Mouse (Mus musculus): ENCODE data around the gene Retsat.

The Retsat gene

GRCm38 (mm10) chr6:72597956-72598753, at the start of gene Retsat, which contains the start of gene Elmod3:
Retsat (plus strand) TSS chr6:72598475.
Elmod3 (minus strand) TSS chr6:72598413.
- DNase-seq (ENCODE audit: low read depth, low spot score): peak; percentile 94

- no peak for DNase-seq (ENCODE audit: low read depth, low spot score)
Observed at GRCm38 (mm10) chr6:72549041-72549580, 49.2 kb upstream of the Retsat start.

GRCm38 (mm10) chr6:72550025-72550424, 48.2 kb upstream of the Retsat start:
- DNase-seq (ENCODE audit: low read depth, low spot score): no peak

DNA sequence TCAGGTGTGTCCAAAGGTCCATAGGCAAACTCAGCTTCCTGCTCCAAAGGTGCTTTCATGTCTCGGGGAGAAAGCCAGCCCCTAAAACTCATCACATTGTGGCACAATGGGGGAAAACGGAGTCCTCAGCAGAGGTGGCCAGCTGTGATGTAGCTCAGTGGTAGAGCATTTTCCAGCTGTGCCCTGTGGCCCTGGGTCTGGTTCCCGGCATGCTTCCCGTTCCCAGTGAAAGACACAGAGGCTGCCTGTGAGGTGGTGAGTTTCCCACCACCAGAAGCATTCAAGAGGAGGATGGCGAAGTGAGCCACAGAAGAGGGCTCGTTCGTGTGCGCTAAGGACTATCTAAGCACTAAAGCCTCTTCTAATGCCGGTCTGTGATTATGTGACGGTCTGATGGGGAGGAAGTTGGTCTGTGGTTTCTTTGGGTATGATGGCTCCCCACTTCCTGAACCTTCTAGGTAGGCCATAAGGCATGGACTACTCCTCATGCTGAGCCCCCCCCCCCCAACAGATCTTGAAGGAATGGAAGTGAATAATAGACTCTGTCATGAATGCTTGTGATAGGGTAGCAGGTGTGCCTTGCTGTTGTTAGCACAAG, 47.7 kb upstream of the Retsat start:
- DNase-seq (ENCODE audit: low read depth, low spot score): no peak

DNA sequence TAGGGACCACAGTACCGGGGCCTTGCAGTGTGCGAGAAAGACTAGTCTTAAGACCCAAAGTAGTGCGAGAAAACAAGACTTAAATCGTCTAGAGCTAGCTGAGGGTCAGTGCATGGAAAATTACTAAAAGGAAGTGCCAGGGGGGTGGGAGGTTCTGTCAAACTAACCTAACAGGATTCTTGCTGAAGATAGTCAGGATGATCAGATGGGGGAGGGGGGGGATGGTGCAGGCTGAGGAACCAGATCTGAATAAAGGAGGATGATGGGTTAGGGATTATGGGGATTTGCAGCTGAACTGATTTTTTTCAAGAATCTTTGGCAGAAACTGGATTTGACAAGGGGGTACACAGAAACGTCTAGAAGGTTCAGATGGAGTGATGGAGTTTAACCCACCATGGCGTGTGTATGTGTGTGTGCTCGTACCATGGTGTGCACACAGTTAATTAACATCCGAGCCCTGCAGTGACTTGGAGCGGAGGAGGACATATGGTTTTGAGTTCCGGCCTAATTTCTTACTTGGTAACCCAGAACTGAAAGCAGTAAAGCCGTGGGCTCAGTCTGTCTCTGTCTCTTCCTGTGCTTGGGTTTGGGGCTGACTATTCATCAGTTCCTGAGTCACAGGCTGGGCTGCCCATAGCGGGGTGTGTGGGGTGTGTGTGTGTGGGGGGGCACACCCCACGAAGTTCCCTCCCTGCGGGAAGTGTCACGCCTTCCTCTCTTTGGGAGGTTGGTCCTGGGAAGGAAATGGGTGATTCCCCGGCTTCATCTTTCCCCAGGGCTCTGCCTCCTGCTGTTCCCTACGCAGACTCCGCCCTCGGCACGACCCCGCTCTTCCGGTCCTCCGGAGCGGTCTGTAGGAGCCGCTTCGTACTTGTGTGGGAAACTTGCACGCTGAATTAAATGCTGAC, 45.9 kb upstream of the Retsat start:
- peak; percentile 59 for DNase-seq (ENCODE audit: low read depth, low spot score)

DNA sequence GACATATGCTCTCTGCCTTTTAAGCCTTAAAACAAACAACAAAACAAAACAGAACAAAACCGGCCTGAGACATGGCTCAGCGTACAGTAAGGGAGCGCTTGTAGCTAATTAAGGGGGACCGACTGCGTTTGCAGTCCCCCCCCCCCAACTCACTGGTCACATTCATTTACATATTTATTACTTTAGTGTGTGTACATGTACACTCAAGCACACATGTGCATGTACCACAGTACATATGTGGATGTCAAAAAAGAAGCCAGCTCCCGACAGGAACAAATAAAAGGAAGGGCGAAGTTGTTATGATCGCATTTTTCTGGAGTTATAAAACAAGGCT, 45.2 kb upstream of the Retsat start:
- no peak for DNase-seq (ENCODE audit: low read depth, low spot score)

DNA sequence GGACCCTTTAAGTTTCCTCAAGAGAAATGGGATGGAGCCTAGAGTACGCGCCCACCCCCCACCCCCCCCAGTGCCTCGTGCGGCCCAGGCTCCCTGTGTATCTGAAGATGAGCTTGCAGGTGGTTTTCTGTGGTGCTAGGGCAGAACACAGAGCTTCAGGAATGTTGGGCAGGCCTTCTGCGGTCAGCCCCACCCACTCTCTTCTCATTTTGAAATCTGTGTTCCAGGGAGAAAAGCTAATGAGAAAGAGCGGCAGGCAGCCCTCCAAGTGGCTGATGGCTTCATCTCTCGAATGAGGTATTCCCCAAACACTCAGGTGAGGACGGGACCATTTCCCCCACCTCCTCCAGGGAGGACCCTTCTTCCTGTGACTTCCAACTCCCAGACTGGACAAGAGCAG, 37.5 kb upstream of the Retsat start:
- no peak for DNase-seq (ENCODE audit: low read depth, low spot score)

- no peak for DNase-seq (ENCODE audit: low read depth, low spot score)
Observed at GRCm38 (mm10) chr6:72562486-72562885, 35.8 kb upstream of the Retsat start.

GRCm38 (mm10) chr6:72562894-72563293, 35.4 kb upstream of the Retsat start:
- DNase-seq (ENCODE audit: low read depth, low spot score): no peak

DNA sequence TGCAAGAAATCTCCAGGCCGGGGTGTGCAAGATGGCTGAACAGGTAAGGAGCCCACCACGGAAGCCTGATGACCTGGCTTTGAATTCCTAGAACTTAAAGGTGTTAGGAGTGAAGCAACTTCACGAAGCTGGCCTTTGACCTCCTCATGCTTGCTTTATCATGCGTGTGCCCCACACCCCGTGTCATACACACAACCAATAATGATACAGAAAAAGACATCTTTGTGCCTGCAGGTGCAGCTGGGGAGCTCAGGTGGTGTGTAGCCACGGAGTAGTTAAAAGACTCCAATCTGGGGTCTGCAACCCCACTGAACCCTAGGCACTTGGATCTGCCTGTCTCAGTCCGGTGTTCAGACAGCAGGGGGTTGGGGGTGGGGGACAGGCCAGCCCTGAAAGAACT, 32.8 kb upstream of the Retsat start:
- no peak for DNase-seq (ENCODE audit: low read depth, low spot score)

DNA sequence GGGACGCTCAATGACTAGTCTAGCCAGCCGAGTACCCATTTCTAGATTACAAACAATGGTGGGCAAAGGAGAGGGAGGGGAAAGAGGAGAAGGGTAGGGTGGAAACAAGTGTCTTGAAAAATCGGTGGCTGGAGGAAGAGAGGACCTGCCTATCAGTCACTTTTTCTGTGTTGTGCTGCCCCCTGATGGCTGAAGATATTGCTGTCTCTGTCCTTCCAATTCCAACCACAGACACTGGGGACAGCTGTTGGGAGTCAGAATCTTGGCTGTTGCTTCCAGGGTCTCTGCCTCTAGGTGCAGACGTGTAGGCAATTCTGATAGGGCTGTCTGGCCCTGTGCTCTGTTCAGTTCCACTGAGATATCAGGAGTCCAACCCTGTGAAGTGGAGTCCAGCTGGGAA, 32.2 kb upstream of the Retsat start:
- peak; percentile 78 for DNase-seq (ENCODE audit: low read depth, low spot score)

- DNase-seq (ENCODE audit: low read depth, low spot score): no peak
Observed at GRCm38 (mm10) chr6:72567508-72567907, 30.8 kb upstream of the Retsat start.

GRCm38 (mm10) chr6:72568736-72569135, 29.5 kb upstream of the Retsat start:
- DNase-seq (ENCODE audit: low read depth, low spot score): no peak

DNA sequence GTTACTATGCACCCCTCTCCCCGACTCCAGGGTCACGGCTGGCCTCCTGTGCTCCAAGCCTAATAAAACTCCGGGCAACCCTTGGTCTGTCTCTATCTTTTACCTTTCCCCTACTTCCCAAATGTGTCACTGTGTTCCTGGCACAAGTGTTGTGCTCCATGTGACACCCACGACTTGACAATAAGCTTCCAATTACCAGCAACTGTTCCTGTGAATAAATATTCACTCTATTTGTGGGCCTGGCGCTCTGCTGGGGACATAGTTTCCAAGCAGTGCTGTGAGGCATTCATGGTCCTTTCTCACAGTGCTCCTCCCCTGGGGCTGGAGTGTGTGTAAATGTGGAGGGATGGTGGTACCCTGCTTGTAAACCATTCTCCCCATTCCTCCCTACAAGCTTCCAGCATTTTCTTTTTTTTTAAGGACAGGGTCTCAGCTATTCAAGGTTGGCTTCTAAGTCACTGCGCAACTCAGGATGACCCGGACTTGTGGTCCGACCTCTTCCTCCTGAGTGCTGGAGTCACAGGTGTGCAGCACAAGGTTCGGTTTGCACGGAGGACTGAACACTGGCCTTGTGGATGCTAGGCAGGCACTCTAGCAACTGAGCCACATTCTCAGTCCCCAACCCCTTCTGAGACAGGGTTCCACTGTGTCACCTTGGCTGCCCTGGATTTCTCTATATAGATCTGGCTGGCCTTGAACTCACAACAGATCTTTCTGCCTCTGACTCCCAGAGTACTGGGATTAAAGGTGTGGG, 27.5 kb upstream of the Retsat start:
- no peak for DNase-seq (ENCODE audit: low read depth, low spot score)

- DNase-seq (ENCODE audit: low read depth, low spot score): no peak
Observed at GRCm38 (mm10) chr6:72571826-72572225, 26.4 kb upstream of the Retsat start.

DNA sequence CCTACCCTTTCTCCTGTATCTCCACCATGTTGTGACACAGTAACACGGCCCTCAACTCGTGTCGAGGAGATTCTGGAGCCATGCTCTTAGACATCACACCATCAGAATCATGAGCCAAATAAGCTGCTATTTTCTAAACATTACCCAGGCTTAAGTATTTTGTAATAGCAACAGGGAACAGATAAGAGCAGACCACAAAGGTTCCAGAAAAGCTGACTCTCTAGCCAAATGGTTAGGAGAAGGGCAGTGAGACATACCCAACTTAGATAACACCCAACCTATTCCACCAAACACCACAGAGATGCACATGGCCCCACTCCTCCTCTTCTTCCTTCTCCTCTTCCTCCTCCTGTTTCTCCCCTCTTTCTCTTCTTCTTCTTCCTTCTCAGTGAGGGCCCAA, 22.2 kb upstream of the Retsat start:
- no peak for DNase-seq (ENCODE audit: low read depth, low spot score)

DNA sequence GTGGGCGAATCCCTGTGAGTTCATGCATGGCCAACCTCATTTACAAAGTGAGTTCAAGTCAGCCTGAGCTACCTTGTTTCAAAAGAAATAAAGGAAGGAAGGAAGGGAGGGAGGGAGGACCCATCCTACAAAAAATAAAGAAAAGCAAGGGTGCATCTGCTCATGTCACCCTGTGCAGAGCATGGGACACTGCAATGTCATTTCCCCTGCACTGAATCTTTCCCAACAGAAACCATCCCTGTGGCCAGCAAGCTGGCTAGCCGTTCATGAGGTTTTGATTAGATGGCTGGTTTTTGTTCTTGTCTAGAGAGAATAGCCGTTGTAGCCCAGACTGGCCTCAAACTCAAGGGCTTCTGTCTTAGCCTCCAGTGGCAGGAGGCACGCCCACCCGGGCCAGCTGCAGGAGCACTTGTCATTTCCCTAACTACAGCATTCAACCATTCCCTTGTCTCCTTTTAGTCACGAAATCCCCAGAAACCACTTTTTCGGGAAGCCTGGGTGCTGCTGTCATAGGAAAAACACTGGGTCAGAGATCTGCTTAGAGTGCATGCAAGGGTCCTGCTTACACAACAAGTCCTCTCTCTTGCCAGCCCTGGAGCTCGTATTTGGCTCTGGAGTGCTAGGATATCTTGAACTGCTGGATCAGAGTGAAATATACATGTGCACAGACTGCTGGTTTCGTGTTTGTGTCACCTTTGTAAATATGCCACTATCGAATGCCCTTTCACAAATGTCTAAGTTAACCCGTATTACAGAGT, 16.5 kb upstream of the Retsat start:
- no peak for DNase-seq (ENCODE audit: low read depth, low spot score)

GRCm38 (mm10) chr6:72583211-72583839, 14.9 kb upstream of the Retsat start:
- no peak for DNase-seq (ENCODE audit: low read depth, low spot score)

DNA sequence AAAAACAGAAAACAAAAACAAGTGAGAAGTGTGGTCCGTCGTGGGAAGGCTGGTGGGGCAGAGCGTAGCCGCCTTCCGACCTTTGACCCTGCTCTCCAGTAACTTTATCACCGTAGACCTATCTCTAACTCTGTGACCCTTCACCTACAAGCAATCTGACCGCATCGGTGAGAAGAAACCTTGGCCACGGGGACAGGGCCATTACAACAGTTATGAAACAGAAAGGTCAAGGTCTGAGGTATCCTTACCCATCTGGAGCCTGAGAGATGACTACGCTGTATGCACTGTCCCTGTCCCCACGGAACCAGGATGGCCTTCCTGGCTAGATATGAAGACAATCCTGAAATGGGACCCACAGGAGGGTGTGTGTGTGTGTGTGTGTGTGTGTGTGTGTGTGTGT, 14.1 kb upstream of the Retsat start:
- DNase-seq (ENCODE audit: low read depth, low spot score): no peak

- no peak for DNase-seq (ENCODE audit: low read depth, low spot score)
Observed at GRCm38 (mm10) chr6:72586701-72587100, 11.6 kb upstream of the Retsat start.

Measured in embryo, embryonic 11.5 days (tissue).